Mouse (Mus musculus): ENCODE data around the gene Pet100.

DNA sequence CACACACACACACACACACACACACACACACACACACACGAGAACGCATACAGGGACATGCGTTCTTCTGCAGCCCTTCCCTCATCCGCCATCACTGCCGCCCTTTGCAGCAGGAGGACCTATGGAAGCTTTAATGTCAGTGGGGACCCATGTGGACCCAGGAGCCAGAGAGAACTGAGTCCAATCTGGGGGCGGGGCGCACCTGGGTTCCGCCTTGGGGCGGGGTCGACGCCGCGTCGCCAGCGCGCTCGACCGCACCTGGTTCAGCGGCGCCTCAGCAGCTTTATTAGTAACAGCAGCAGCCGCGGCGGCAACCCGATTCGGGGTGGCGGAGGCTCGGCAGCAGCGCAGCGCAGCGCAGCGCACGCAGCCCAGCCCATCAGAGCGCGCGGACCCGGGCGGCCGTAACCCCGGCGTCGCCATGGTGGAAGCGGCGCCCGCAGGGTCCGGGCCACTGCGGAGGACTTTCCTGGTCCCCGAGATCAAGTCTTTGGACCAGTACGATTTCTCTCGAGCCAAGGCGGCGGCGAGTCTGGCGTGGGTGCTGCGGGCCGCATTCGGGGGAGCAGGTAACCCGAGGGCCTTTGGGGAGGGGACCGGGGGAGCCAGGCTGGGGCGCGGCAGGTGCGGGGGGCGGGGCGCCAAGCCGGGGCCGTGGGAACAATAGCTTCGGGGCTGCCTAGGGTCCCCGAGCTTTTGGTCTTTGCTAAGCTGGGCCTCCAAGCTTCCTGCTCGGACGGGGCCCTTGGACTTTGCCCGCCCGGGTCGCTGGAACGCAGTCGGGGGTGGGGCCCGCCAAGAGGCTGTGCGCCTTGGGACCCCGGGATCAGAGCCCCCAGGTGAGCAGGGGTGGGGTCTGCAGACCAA is 33.7 kb upstream of the Pet100 start:
- TF ChIP-seq CTCF (IDR thresholded peaks at IDR 0.05; ENCODE audit: low read depth): no peak
- TF ChIP-seq EP300 (IDR thresholded peaks at IDR 0.05; ENCODE audit: low read depth): no peak
